Mouse (Mus musculus) splenic B cell, adult 2 months (primary cell): ENCODE results near the gene Rtn4r.
A peak's percentile ranks its signal among the peaks of the same experiment; 100 is the strongest.

Experiments
- DNase-seq: peaks from one replicate; pipeline ENCODE4 v3.0.0-alpha.2; 2011; ENCODE audit warnings: low read depth, low spot score
- H3K27me3 ChIP-seq: 2 replicates; pipeline ENCODE4 v1.6.1; 2012; ENCODE audit warnings: mild to moderate bottlenecking, low read length, moderate library complexity, mixed read lengths; ENCODE audit not compliant: control insufficient read depth, poor library complexity, insufficient read depth, severe bottlenecking
- H3K36me3 ChIP-seq: 2 replicates; pipeline ENCODE4 v1.6.1; 2012; ENCODE audit warnings: mild to moderate bottlenecking, low read length, moderate library complexity, mixed read lengths; ENCODE audit not compliant: control insufficient read depth, poor library complexity, insufficient read depth, severe bottlenecking

Rtn4r gene

DNA sequence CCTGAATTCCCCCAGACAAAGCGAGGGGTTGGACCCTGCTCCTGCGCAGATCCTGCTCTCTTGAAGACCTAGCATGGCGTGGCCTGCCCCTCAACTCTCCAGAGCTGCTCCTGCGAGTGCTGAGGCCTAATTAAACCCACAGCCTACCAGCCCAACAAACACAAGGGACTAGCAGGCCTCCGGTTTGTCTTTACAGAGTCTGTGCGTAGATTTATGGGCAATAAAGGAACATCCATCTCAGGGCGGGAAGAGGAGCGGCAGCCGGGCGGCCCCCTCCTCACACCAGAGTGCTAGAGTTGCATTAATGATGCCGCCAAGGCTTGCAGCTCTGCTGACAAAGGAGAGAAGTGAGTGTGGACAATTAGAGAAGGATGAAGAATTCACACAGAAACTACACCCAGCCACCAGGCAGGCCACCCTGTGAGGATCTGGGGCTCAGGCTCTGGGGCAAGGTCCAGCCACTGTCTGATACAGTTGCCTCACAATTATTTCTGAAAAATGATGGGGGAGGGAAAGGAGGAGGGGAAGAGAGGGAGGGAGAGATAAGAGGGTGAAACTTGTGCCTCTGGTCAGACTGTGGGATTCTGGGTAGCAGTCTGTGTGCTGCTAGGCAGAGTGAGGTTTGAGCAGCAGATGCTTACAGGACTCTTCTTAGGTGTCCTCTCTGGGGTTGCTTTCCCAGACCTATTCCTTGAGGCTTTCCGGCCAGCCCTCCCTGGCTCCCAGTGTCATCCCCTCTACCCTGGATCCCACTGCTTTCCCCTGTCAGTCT lies 29.3 kb downstream of the Rtn4r start:
- Histone ChIP-seq H3K27me3 (no peaks in the 10 kb centered on the region), H3K36me3 (no peaks in the 10 kb centered on the region)
- no peak for DNase-seq

- Histone ChIP-seq H3K36me3 (no peaks in the 10 kb centered on the region), H3K27me3 (no peaks in the 10 kb centered on the region)
- no peak for DNase-seq
Measured at GRCm38 (mm10) chr16:18159255-18159654, 31.8 kb downstream of the Rtn4r start.

GRCm38 (mm10) chr16:18159778-18160177 lies 32.3 kb downstream of the Rtn4r start:
- no peak for DNase-seq
- no peaks in the 10 kb centered on the region for H3K27me3 ChIP-seq
- no peaks in the 10 kb centered on the region for H3K36me3 ChIP-seq

DNA sequence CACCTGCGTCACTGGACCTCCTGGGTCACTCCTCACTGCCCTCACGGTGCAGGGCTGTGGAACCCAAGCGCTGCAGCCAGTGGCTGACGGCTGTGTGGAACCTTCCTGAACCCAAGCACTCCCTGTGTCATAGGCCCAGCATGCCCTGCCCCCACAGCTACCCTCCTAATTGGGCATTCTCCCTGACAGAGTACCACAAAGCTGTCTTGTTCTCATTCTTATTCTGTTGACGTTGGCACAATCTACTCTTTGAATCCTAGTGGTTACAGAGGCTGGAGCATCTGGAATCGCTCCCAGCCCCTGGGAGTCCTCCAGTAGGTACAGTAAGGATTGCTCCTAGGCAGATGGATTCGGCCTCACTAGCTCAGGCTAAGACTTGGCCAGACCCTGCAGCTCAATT lies 33.1 kb downstream of the Rtn4r start:
- Histone ChIP-seq H3K36me3 (no peaks in the 10 kb centered on the region), H3K27me3 (no peaks in the 10 kb centered on the region)
- no peak for DNase-seq

- H3K27me3 ChIP-seq = no peaks in the 10 kb centered on the region
- no peaks in the 10 kb centered on the region for H3K36me3 ChIP-seq
- no peak for DNase-seq
Measured at GRCm38 (mm10) chr16:18161190-18161589, 33.7 kb downstream of the Rtn4r start.

- DNase-seq = no peak
- Histone ChIP-seq H3K36me3 (no peaks in the 10 kb centered on the region), H3K27me3 (no peaks in the 10 kb centered on the region)
Measured at GRCm38 (mm10) chr16:18164642-18165238, 37.3 kb downstream of the Rtn4r start.

- DNase-seq = no peak
- H3K36me3 ChIP-seq = no peaks in the 10 kb centered on the region
Measured at GRCm38 (mm10) chr16:18166613-18167190, 39.3 kb downstream of the Rtn4r start.

GRCm38 (mm10) chr16:18169156-18169555 lies 41.7 kb downstream of the Rtn4r start:
- H3K27me3 ChIP-seq = no peaks in the 10 kb centered on the region
- H3K36me3 ChIP-seq = no peaks in the 10 kb centered on the region
- no peak for DNase-seq

More at GRCm38 (mm10) chr16:18166613-18167190, 39.3 kb downstream of the Rtn4r start:
- H3K27me3 ChIP-seq = no peaks in the 10 kb centered on the region

DNA sequence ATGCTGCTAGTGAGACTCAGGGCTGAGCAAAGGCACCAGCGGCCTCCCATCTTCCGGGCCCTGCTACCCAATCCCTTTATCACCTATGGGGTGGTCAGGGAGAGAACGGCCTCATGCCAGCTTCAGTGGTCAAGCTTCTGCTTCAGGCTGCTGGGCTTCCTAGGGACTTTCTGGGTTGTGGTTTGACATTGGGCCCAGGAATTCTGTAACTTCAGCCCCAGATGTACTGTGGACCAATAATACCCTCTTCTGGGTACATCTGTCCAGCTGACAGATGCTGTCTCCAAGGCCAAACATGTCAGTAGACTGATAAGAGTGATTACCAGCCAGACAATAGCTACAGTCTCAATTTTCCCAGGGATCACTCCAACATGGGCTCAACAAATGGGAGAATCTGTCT lies 42.3 kb downstream of the Rtn4r start:
- Histone ChIP-seq H3K27me3 (no peaks in the 10 kb centered on the region), H3K36me3 (no peaks in the 10 kb centered on the region)
- no peak for DNase-seq

GRCm38 (mm10) chr16:18172266-18172855 lies 44.9 kb downstream of the Rtn4r start:
- DNase-seq = peak; percentile 71
- no peaks in the 10 kb centered on the region for H3K36me3 ChIP-seq
- no peaks in the 10 kb centered on the region for H3K27me3 ChIP-seq

DNA sequence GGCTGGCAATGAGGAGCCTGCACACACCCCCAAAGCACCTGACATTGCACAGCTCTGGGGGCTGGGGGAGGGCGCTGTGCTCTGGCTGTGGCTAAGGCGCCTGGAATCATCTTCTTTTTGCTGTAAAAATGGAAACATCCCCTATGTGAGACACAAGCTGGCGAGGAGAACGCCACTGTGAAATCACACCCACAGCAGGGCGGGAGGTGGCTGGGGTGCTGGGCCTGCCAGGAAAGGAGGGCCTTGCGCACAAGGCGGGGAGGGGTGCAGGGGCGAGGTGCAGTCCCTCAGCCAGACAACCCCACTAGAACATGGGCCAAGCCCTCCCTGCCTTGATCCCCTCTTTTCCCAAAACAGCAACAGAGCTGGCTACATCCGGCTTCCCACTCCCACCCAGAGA lies 45.8 kb downstream of the Rtn4r start:
- Histone ChIP-seq H3K27me3 (no peaks in the 10 kb centered on the region), H3K36me3 (no peaks in the 10 kb centered on the region)
- no peak for DNase-seq

GRCm38 (mm10) chr16:18173788-18174187 lies 46.3 kb downstream of the Rtn4r start:
- H3K27me3 ChIP-seq = no peaks in the 10 kb centered on the region
- H3K36me3 ChIP-seq = no peaks in the 10 kb centered on the region
- DNase-seq = no peak

- DNase-seq = no peak
- no peaks in the 10 kb centered on the region for H3K36me3 ChIP-seq
- H3K27me3 ChIP-seq = no peaks in the 10 kb centered on the region
Measured at GRCm38 (mm10) chr16:18175817-18176541, 48.5 kb downstream of the Rtn4r start.

DNA sequence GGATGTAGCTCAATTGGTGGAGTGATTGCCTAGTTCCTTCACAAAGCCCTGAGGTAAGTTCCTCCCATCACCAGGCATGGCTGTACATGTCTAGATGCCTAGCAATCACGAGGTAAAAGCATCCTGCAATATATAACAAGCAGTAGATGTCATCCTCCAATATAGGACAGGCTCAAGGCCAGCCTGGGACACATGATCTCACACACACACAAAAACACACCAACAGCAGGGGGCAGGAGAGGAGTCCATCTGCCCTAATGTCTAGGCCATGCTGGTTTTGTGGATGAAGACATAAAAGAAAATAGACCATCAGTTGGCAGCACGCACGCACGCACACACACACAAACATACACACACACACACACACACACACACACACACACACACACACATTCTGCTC lies 49.3 kb downstream of the Rtn4r start:
- DNase-seq = peak; percentile 4
- H3K27me3 ChIP-seq = no peaks in the 10 kb centered on the region
- H3K36me3 ChIP-seq = no peaks in the 10 kb centered on the region
